Mouse (Mus musculus): ENCODE measurements around the gene Olfr94. TPM values are rescaled to one million over a fixed set of nuclear protein-coding genes. Genes with fewer than 3 reads are reported as not detected.

Gene Olfr94
- polyA plus RNA-seq, 1 experiment: not detected

Other genes starting within 250 kb of the Olfr94 start
- gene Ppp1r11, start 249.3 kb downstream of the Olfr94 start, polyA plus RNA-seq (2012; rRNA removed): 114 and 122 TPM in 2 replicates
- gene Znrd1, start 242.4 kb downstream of the Olfr94 start, polyA plus RNA-seq (2012; rRNA removed): 38.3 and 39.6 TPM in 2 replicates
- gene Znrd1as, start 242.4 kb downstream of the Olfr94 start, polyA plus RNA-seq (2012; rRNA removed): 15.9 and 17.0 TPM in 2 replicates
- gene 2410137M14Rik, start 219.8 kb downstream of the Olfr94 start, polyA plus RNA-seq (2012; rRNA removed): 0.30 and 0.56 TPM in 2 replicates
- 3.0 and 3.8 TPM in 2 replicates for gene H2-M5, start 211.5 kb downstream of the Olfr94 start, polyA plus RNA-seq (2012; rRNA removed)
- gene Zfp57, start 199.8 kb downstream of the Olfr94 start, polyA plus RNA-seq (2012; rRNA removed): 22.6 and 32.3 TPM in 2 replicates
- gene Mog, start 177.6 kb downstream of the Olfr94 start, polyA plus RNA-seq (2012; rRNA removed): 0.11 and 0.18 TPM in 2 replicates
- 72.1 and 81.4 TPM in 2 replicates for gene Gabbr1, start 155.0 kb downstream of the Olfr94 start, polyA plus RNA-seq (2012; rRNA removed)
- not detected in 2 replicates for gene Olfr90, start 112.5 kb downstream of the Olfr94 start, polyA plus RNA-seq (2012; rRNA removed)
- not detected in 2 replicates for gene Olfr91, start 102.7 kb downstream of the Olfr94 start, polyA plus RNA-seq (2012; rRNA removed)
- gene Olfr92, start 80.9 kb downstream of the Olfr94 start, polyA plus RNA-seq (2012; rRNA removed): not detected in 2 replicates
- not detected in 2 replicates for gene Olfr93, start 39.5 kb downstream of the Olfr94 start, polyA plus RNA-seq (2012; rRNA removed)
- 0.52 and 1.0 TPM in 2 replicates for gene Ubd, start 7.1 kb downstream of the Olfr94 start, polyA plus RNA-seq (2012; rRNA removed)
- gene Olfr95, start 12.1 kb upstream of the Olfr94 start, polyA plus RNA-seq (2012; rRNA removed): not detected in 2 replicates
- not detected in 2 replicates for gene Olfr96, start 19.2 kb upstream of the Olfr94 start, polyA plus RNA-seq (2012; rRNA removed)
- gene Olfr97, start 36.3 kb upstream of the Olfr94 start, polyA plus RNA-seq (2012; rRNA removed): not detected in 2 replicates
- not detected in 2 replicates for gene Olfr98, start 62.8 kb upstream of the Olfr94 start, polyA plus RNA-seq (2012; rRNA removed)
- gene H2-M3, start 69.2 kb upstream of the Olfr94 start, polyA plus RNA-seq (2012; rRNA removed): 12.3 and 13.0 TPM in 2 replicates
- not detected in 2 replicates for gene Olfr99, start 82.5 kb upstream of the Olfr94 start, polyA plus RNA-seq (2012; rRNA removed)
- not detected in 2 replicates for gene Olfr101, start 103.3 kb upstream of the Olfr94 start, polyA plus RNA-seq (2012; rRNA removed)
- gene Olfr102, start 116.1 kb upstream of the Olfr94 start, polyA plus RNA-seq (2012; rRNA removed): not detected in 2 replicates
- not detected in 2 replicates for gene Olfr103, start 138.7 kb upstream of the Olfr94 start, polyA plus RNA-seq (2012; rRNA removed)
- gene Olfr104-ps, start 158.6 kb upstream of the Olfr94 start, polyA plus RNA-seq (2012; rRNA removed): not detected in 2 replicates
- gene Olfr105-ps, start 178.0 kb upstream of the Olfr94 start, polyA plus RNA-seq (2012; rRNA removed): not detected in 2 replicates
- not detected in 2 replicates for gene Olfr106-ps, start 189.4 kb upstream of the Olfr94 start, polyA plus RNA-seq (2012; rRNA removed)
- gene Olfr107, start 198.2 kb upstream of the Olfr94 start, polyA plus RNA-seq (2012; rRNA removed): not detected in 2 replicates
- not detected in 2 replicates for gene Olfr108, start 244.5 kb upstream of the Olfr94 start, polyA plus RNA-seq (2012; rRNA removed)

Measured in urinary bladder, adult 2 months (tissue).